Mouse (Mus musculus) megakaryocyte, adult 5-6 weeks (primary cell): ENCODE measurements around the gene Akap13. TPM values are rescaled to one million over a fixed set of nuclear protein-coding genes. Genes with fewer than 3 reads are reported as not detected.

Experiments
- ATAC-seq: 2 replicates; pipeline ENCODE4 v1.8.0; 2016; ENCODE audit warnings: mild to moderate bottlenecking, inconsistent platforms; ENCODE audit not compliant: poor library complexity, severe bottlenecking
- total RNA-seq, 2 experiments: library from RNA; stranded (forward) in 1 of 2; stranded (reverse) in 1 of 2; fragments of 153-499, 151-499 nt in 1 of 2; fragments of 221-1000, 200-1000 nt in 1 of 2; gene quantifications; 2 replicates each; pipeline versions ENCODE4 v1.2.3 to v1.2.4; 2015 to 2017

Gene Akap13
- total RNA-seq, 2 experiments from 2014 or later = 114 to 266 TPM

- ATAC-seq = peak; percentile 6; the same call in 1 of the 2 replicates
Measured at GRCm38 (mm10) chr7:75456152-75456888, 986 bp downstream of the Akap13 start.

GRCm38 (mm10) chr7:75460290-75460689 is 5.0 kb downstream of the Akap13 start:
- no peak for ATAC-seq

- no peak for ATAC-seq
Measured at GRCm38 (mm10) chr7:75463579-75464162, 8.3 kb downstream of the Akap13 start.

GRCm38 (mm10) chr7:75467791-75468190 is 12.5 kb downstream of the Akap13 start:
- ATAC-seq = no peak

GRCm38 (mm10) chr7:75470318-75470925 is 15.1 kb downstream of the Akap13 start:
- no peak for ATAC-seq

GRCm38 (mm10) chr7:75472316-75473195 is 17.2 kb downstream of the Akap13 start:
- ATAC-seq = 0 out of 2 replicates have a peak, but pooled peaks have one; percentile 51

- ATAC-seq = no peak
Measured at GRCm38 (mm10) chr7:75473294-75473693, 18.0 kb downstream of the Akap13 start.

GRCm38 (mm10) chr7:75474064-75474463 is 18.7 kb downstream of the Akap13 start:
- ATAC-seq = no peak

- no peak for ATAC-seq
Measured at GRCm38 (mm10) chr7:75474564-75475150, 19.3 kb downstream of the Akap13 start.

GRCm38 (mm10) chr7:75478060-75478459 is 22.7 kb downstream of the Akap13 start:
- no peak for ATAC-seq

GRCm38 (mm10) chr7:75480721-75481426 is 25.5 kb downstream of the Akap13 start:
- no peak for ATAC-seq

GRCm38 (mm10) chr7:75486031-75486430 is 30.7 kb downstream of the Akap13 start:
- no peak for ATAC-seq

- ATAC-seq = no peak
Measured at GRCm38 (mm10) chr7:75495941-75496441, 40.7 kb downstream of the Akap13 start.

- ATAC-seq = no peak
Measured at GRCm38 (mm10) chr7:75498627-75499026, 43.3 kb downstream of the Akap13 start.

GRCm38 (mm10) chr7:75499271-75499670 is 43.9 kb downstream of the Akap13 start:
- ATAC-seq = no peak

- no peak for ATAC-seq
Measured at GRCm38 (mm10) chr7:75500164-75500563, 44.8 kb downstream of the Akap13 start.

GRCm38 (mm10) chr7:75500793-75501192 is 45.5 kb downstream of the Akap13 start:
- ATAC-seq = peak; percentile 35

- ATAC-seq = no peak
Measured at GRCm38 (mm10) chr7:75504524-75504923, 49.2 kb downstream of the Akap13 start.

- no peak for ATAC-seq
Measured at GRCm38 (mm10) chr7:75506628-75507027, 51.3 kb downstream of the Akap13 start.
